Mouse (Mus musculus) heart, embryonic 11.5 days (tissue): ENCODE measurements around the gene Nrxn2. TPM values are rescaled to one million over a fixed set of nuclear protein-coding genes. Genes with fewer than 3 reads are reported as not detected.
A peak's percentile ranks its signal among the peaks of the same experiment; 100 is the strongest.

Experiments used
- ATAC-seq: fragments of 200-750 bp; cut with Nextera tagmentation; replicated peaks from 2 replicates; pipeline ENCODE4 v1.8.0; 2017; ENCODE audit warnings: moderate library complexity; ENCODE audit not compliant: insufficient number of reproducible peaks, low FRiP score, low TSS enrichment
- H3K27ac ChIP-seq: fragments of 300-500 bp; sonication (generic); 2 replicates; pipeline ENCODE4 v1.5.1; 2014; ENCODE audit warnings: mild to moderate bottlenecking, low read depth, low read length
- H3K27me3 ChIP-seq: fragments of 300-500 bp; sonication (generic); 2 replicates; pipeline ENCODE4 v1.6.1; 2014; ENCODE audit warnings: mild to moderate bottlenecking, low read length, mixed read lengths; ENCODE audit not compliant: control insufficient read depth, insufficient read depth
- H3K36me3 ChIP-seq: fragments of 300-500 bp; sonication (generic); 2 replicates; pipeline ENCODE4 v1.6.1; 2014; ENCODE audit warnings: mild to moderate bottlenecking, low read length, moderate library complexity, mixed read lengths; ENCODE audit not compliant: control insufficient read depth, insufficient read depth
- H3K4me1 ChIP-seq: fragments of 300-500 bp; sonication (generic); 2 replicates; pipeline ENCODE4 v1.6.1; 2014; ENCODE audit warnings: low read length; ENCODE audit not compliant: control insufficient read depth, insufficient read depth
- H3K4me2 ChIP-seq: fragments of 300-500 bp; sonication (generic); 2 replicates; pipeline ENCODE4 v1.6.1; 2014; ENCODE audit warnings: mild to moderate bottlenecking, moderate library complexity
- H3K4me3 ChIP-seq: fragments of 300-500 bp; sonication (generic); 2 replicates; pipeline ENCODE4 v1.5.1; 2014; ENCODE audit warnings: low read depth, low read length
- H3K9ac ChIP-seq: fragments of 300-500 bp; sonication (generic); 2 replicates; pipeline ENCODE4 v1.6.1; 2014; ENCODE audit warnings: mild to moderate bottlenecking, low read depth, low read length, moderate library complexity
- H3K9me3 ChIP-seq: fragments of 300-500 bp; sonication (generic); replicated peaks from 2 replicates; pipeline ENCODE4 v1.6.1; 2016; ENCODE audit warnings: low read length; ENCODE audit not compliant: control insufficient read depth
- WGBS: fragments of 180-500 bp; shearing (Covaris S2); extraction: QIAGEN DNeasy Blood & Tissue Kit; methylation state at CpG from one replicate; pipeline ENCODE4 v1.1.7; 2014; ENCODE audit not compliant: insufficient replicate concordance; 5-methylcytosine and 5-hydroxymethylcytosine counted together
- polyA plus RNA-seq: library from polyadenylated mRNA; unstranded; fragments of >200 nt; fragmentation: Nextera tagmentation; extraction: Ambion mirVana; gene quantifications from 2 replicates; pipeline ENCODE4 v1.2.1, GENCODE M21; 2014

Gene Nrxn2
- polyA plus RNA-seq, 1 experiment from 2014 or later: 1.6 TPM

GRCm38 (mm10) chr19:6397582-6398249, 20.8 kb upstream of the Nrxn2 start:
- Histone ChIP-seq H3K36me3 (peaks cover 3% of the 10 kb centered on the region), H3K4me2 (no peak overlapping the region; the same call in 1 of the 2 replicates), H3K27me3 (peaks cover 14% of the 10 kb centered on the region), H3K4me1 (peaks cover 27% of the 10 kb centered on the region), H3K9ac (no peak overlapping the region), H3K27ac (no peak overlapping the region), H3K9me3 (no peaks in the 10 kb centered on the region), H3K4me3 (no peak overlapping the region)
- no peak for ATAC-seq
- 81% methylated on average over 22 of the region's 22 CpGs for WGBS

- H3K4me3 ChIP-seq: peak overlapping the region; percentile 65
- peak; percentile 43 for ATAC-seq
- WGBS: under 1% methylated on average over 39 of the region's 39 CpGs
- peaks cover 27% of the 10 kb centered on the region for H3K4me1 ChIP-seq
- H3K9ac ChIP-seq: peak overlapping the region; percentile 68
- H3K9me3 ChIP-seq: no peaks in the 10 kb centered on the region
- peak overlapping the region; percentile 97 for H3K4me2 ChIP-seq
- H3K27ac ChIP-seq: peak overlapping the region; percentile 10; the same call in 1 of the 2 replicates
- H3K36me3 ChIP-seq: no peaks in the 10 kb centered on the region
- H3K27me3 ChIP-seq: peaks cover 14% of the 10 kb centered on the region
These were observed 19.9 kb upstream of the Nrxn2 start for GRCm38 (mm10) chr19:6398447-6399284.

- no peaks in the 10 kb centered on the region for H3K36me3 ChIP-seq
- H3K4me2 ChIP-seq: peak within 1 kb of the TSS; percentile 97
- H3K4me3 ChIP-seq: peak within 1 kb of the TSS; percentile 65
- no peaks in the 10 kb centered on the region for H3K9me3 ChIP-seq
- WGBS: under 1% methylated on average over 84 of the region's 87 CpGs
- H3K27me3 ChIP-seq: peaks cover 14% of the 10 kb centered on the region
- peak within 1 kb of the TSS; percentile 68 for H3K9ac ChIP-seq
- no peak for ATAC-seq
- H3K4me1 ChIP-seq: peaks cover 27% of the 10 kb centered on the region
- peak within 1 kb of the TSS; percentile 10; the same call in 1 of the 2 replicates for H3K27ac ChIP-seq
These were observed 19.0 kb upstream of the Nrxn2 start, which contains the start of gene Rasgrp2 for GRCm38 (mm10) chr19:6399285-6400095. TSS of gene Rasgrp2 (plus strand) at chr19:6399340.

- peak overlapping the region; percentile 65 for H3K4me3 ChIP-seq
- peaks cover 14% of the 10 kb centered on the region for H3K27me3 ChIP-seq
- ATAC-seq: no peak
- peak overlapping the region; percentile 68; the same call in 1 of the 2 replicates for H3K9ac ChIP-seq
- no peaks in the 10 kb centered on the region for H3K9me3 ChIP-seq
- WGBS: 3% methylated on average over 29 of the region's 29 CpGs
- H3K4me2 ChIP-seq: peak overlapping the region; percentile 97
- no peak overlapping the region for H3K27ac ChIP-seq
- H3K36me3 ChIP-seq: no peaks in the 10 kb centered on the region
- H3K4me1 ChIP-seq: peaks cover 27% of the 10 kb centered on the region
These were observed 18.1 kb upstream of the Nrxn2 start for GRCm38 (mm10) chr19:6400096-6401086.

GRCm38 (mm10) chr19:6401131-6401815, 17.3 kb upstream of the Nrxn2 start:
- Histone ChIP-seq H3K4me2 (peak overlapping the region; percentile 97), H3K27me3 (peaks cover 14% of the 10 kb centered on the region), H3K27ac (peak overlapping the region; percentile 30; the same call in 1 of the 2 replicates), H3K9me3 (no peaks in the 10 kb centered on the region), H3K4me3 (peak overlapping the region; percentile 65), H3K9ac (peak overlapping the region; percentile 62; the same call in 1 of the 2 replicates), H3K36me3 (no peaks in the 10 kb centered on the region), H3K4me1 (peaks cover 27% of the 10 kb centered on the region)
- WGBS: under 1% methylated on average over 32 of the region's 32 CpGs
- 0 out of 2 replicates have a peak, but pooled peaks have one; percentile 14 for ATAC-seq

GRCm38 (mm10) chr19:6401951-6402350, 16.6 kb upstream of the Nrxn2 start:
- H3K36me3 ChIP-seq: no peaks in the 10 kb centered on the region
- ATAC-seq: 0 out of 2 replicates have a peak, but pooled peaks have one; percentile 0
- peak overlapping the region; percentile 62; the same call in 1 of the 2 replicates for H3K9ac ChIP-seq
- WGBS: 4% methylated on average over 9 of the region's 9 CpGs
- no peak overlapping the region for H3K27ac ChIP-seq
- H3K9me3 ChIP-seq: no peaks in the 10 kb centered on the region
- H3K4me2 ChIP-seq: peak overlapping the region; percentile 97
- H3K27me3 ChIP-seq: peaks cover 14% of the 10 kb centered on the region
- H3K4me3 ChIP-seq: peak overlapping the region; percentile 65
- peaks cover 27% of the 10 kb centered on the region for H3K4me1 ChIP-seq

GRCm38 (mm10) chr19:6403869-6404268, 14.7 kb upstream of the Nrxn2 start:
- Histone ChIP-seq H3K4me3 (no peak overlapping the region), H3K4me1 (peaks cover 22% of the 10 kb centered on the region), H3K4me2 (no peak overlapping the region), H3K9me3 (no peaks in the 10 kb centered on the region), H3K36me3 (no peaks in the 10 kb centered on the region), H3K27me3 (peaks cover 14% of the 10 kb centered on the region), H3K9ac (no peak overlapping the region), H3K27ac (no peak overlapping the region)
- ATAC-seq: no peak
- WGBS: 73% methylated on average over 10 of the region's 10 CpGs
